Mouse (Mus musculus): Measurements from ENCODE around the gene Lrrc66. TPM values are rescaled to one million over a fixed set of nuclear protein-coding genes. Genes with fewer than 3 reads are reported as not detected.
A peak's percentile ranks its signal among the peaks of the same experiment; 100 is the strongest.

Lrrc66 gene
- polyA plus RNA-seq, 1 experiment from 2014 or later, result 3.0 TPM

DNA sequence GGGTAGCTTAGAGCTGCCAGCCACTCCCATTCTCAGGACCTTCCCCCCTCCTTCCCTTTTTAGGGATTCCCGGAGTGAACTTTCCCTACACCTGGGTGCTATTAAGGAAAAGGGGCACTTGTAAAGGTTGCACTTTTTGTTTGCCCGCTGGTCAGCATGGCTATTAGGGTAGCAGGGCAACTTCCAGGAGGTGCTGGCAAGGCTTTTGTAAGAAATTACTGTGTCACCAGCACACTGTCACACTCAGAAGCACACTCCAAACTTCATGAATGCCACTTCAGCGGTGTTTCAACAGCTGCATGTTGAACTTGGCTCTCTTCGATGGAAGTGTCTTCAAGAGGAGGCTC is 19.5 kb upstream of the Lrrc66 start:
- TF ChIP-seq EP300 (optimal IDR thresholded peaks at IDR 0.05) (no peak), CTCF (IDR thresholded peaks at IDR 0.05; ENCODE audit: low read depth) (no peak)
- Histone ChIP-seq H3K4me2 (replicated peaks; ENCODE audit: low read depth) (peak overlapping the region; percentile 97), H3K27ac (replicated peaks) (no peak overlapping the region), H3K4me1 (replicated peaks; ENCODE audit: control insufficient read depth, insufficient read depth) (peaks cover 4% of the 10 kb centered on the region; the same call in 1 of the 2 replicates), H3K4me3 (ENCODE audit: low read depth, low read length) (peak overlapping the region; percentile 52), H3K9me3 (ENCODE audit: control insufficient read depth, low read length) (no peaks in the 10 kb centered on the region), H3K36me3 (ENCODE audit: control insufficient read depth, insufficient read depth, low read length) (no peaks in the 10 kb centered on the region), H3K9ac (ENCODE audit: low read length) (no peak overlapping the region), H3K27me3 (ENCODE audit: control insufficient read depth, insufficient read depth, low read length) (no peaks in the 10 kb centered on the region; the same call in 1 of the 2 replicates)
- DNase-seq (ENCODE audit: low spot score) (no peak), ATAC-seq (ENCODE audit: low FRiP score, low TSS enrichment) (no peak)
- WGBS, result 8% methylated on average over 4 of the region's 4 CpGs

DNA sequence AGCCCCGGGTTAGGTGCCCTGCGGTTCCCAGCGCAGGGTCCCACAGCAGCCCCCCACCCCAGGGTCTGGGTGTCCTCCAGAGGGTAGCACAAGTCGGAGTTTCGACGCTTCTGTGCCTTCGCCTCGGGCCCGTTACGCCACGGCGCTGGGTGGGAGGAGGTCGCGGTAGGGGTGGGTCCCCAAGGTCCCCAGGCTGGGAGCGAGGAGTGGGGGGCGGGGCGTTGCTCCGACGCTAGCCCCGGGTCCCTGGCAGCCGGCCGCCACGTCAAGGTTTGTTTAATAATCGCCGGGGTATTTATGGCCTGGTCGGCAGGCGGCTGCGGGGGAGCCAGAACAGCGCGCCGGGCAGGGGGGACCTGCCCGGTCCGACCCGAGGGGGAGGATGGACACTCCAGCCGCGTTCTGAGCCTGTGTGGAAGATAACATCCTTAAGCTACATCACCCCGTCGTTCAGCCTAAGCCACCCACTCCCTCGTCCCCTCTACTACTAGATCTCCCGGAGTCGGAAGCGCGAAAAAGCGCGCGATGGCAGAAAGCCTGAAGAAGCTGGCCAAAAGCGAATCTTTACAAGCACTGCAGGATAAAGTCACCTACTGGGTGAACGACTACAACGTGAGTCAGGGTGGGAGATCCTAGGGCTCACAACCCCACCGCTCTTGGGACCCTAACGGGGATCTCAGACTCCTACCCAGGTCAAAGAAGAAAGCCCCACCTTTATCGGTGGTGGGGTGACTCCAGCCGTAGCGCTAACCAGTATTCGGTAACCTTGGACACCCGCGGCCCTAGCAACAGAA is 18.9 kb upstream of the Lrrc66 start, which contains the start of gene Spata18:
Gene Spata18, plus strand, starts transcription at position 319 of the 794 bp plus-strand sequence.
- peak within 1 kb of the TSS; percentile 97 for H3K4me2 ChIP-seq (replicated peaks; ENCODE audit: low read depth)
- DNase-seq (ENCODE audit: low spot score), result peak; percentile 36

DNA sequence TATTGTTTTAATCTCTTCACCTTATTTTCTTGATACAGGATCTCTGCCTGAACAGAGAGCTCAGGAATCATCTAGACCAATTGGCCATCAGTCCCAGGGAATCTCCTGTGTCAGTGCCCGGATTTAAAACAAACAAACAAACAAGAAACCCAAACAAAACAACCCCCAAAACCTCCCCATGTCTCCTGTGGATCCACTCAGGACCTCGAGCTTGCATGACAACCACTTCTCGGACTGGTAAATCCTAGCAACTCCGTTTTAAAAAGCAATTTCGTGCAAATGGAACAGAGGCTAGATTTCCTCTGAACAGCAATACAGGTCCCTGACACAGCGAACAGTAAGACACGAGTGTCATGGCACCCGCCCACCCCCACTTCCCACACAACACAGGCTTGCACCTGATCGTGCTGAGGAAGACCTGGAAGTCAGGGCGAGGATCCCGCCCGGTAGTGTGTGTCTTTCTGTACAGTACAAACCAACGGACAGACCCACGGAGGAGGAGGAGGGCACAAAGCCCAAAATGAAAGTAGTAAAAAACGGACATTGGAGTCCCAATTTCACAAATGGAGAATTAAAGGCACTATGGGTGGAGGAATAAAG is 18.1 kb upstream of the Lrrc66 start:
- H3K27me3 ChIP-seq (ENCODE audit: control insufficient read depth, insufficient read depth, low read length), result no peaks in the 10 kb centered on the region; the same call in 1 of the 2 replicates
- TF ChIP-seq EP300 (optimal IDR thresholded peaks at IDR 0.05) (no peak), CTCF (IDR thresholded peaks at IDR 0.05; ENCODE audit: low read depth) (no peak)
- H3K36me3 ChIP-seq (ENCODE audit: control insufficient read depth, insufficient read depth, low read length), result no peaks in the 10 kb centered on the region
- H3K27ac ChIP-seq (replicated peaks), result no peak overlapping the region
- ATAC-seq (ENCODE audit: low FRiP score, low TSS enrichment), result no peak
- peak overlapping the region; percentile 97 for H3K4me2 ChIP-seq (replicated peaks; ENCODE audit: low read depth)
- H3K4me3 ChIP-seq (ENCODE audit: low read depth, low read length), result peak overlapping the region; percentile 52
- H3K9me3 ChIP-seq (ENCODE audit: control insufficient read depth, low read length), result no peaks in the 10 kb centered on the region
- peaks cover 4% of the 10 kb centered on the region; the same call in 1 of the 2 replicates for H3K4me1 ChIP-seq (replicated peaks; ENCODE audit: control insufficient read depth, insufficient read depth)
- DNase-seq (ENCODE audit: low spot score), result no peak
- no peak overlapping the region; the same call in 1 of the 2 replicates for H3K9ac ChIP-seq (ENCODE audit: low read length)
- WGBS, result 2% methylated on average over 15 of the region's 15 CpGs

More for the DNA sequence above, 18.9 kb upstream of the Lrrc66 start, which contains the start of gene Spata18:
- WGBS, result under 1% methylated on average over 56 of the region's 57 CpGs
- no peaks in the 10 kb centered on the region for H3K9me3 ChIP-seq (ENCODE audit: control insufficient read depth, low read length)
- H3K4me3 ChIP-seq (ENCODE audit: low read depth, low read length), result peak within 1 kb of the TSS; percentile 52
- no peaks in the 10 kb centered on the region; the same call in 1 of the 2 replicates for H3K27me3 ChIP-seq (ENCODE audit: control insufficient read depth, insufficient read depth, low read length)
- no peak within 1 kb of the TSS for H3K27ac ChIP-seq (replicated peaks)
- peaks cover 4% of the 10 kb centered on the region; the same call in 1 of the 2 replicates for H3K4me1 ChIP-seq (replicated peaks; ENCODE audit: control insufficient read depth, insufficient read depth)
- H3K36me3 ChIP-seq (ENCODE audit: control insufficient read depth, insufficient read depth, low read length), result no peaks in the 10 kb centered on the region
- TF ChIP-seq CTCF (IDR thresholded peaks at IDR 0.05; ENCODE audit: low read depth) (no peak), EP300 (optimal IDR thresholded peaks at IDR 0.05) (no peak)
- no peak; the same call in 1 of the 2 replicates for ATAC-seq (ENCODE audit: low FRiP score, low TSS enrichment)
- H3K9ac ChIP-seq (ENCODE audit: low read length), result peak within 1 kb of the TSS; percentile 47

DNA sequence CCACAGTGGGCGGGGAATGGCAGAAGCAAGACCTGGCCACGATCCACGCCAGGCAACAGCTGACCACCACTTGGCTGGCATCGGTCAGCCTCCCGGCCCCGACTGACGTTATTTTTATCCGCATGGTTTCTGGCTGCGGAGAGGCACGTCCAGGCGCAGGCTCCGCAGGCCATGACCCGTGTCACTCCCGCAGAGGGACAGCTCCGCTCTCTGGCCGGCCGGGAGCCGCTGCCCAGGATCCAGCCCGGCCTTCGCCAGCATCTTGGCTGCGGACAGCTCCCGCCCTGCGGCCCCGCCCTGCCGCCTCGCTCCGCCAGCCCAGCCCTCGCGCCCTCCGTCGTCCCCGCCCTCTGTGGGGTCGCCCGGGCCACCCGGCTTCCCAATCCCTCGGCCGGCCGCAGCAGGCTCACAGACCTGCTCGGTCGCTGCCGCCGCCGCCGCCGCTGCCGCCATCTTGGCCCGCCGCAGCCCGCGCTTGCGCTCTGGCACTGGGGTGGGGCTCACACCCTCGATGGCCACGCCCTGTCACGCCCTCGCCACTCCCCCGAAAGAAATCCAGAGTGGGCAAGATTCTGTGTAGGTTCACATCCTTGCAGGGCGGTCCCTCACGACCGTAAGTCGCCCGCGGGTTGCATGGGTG is 15.1 kb upstream of the Lrrc66 start, which contains the start of gene Sgcb:
Gene Sgcb, minus strand, starts transcription at position 530 of the 640 bp plus-strand sequence.
- TF ChIP-seq CTCF (IDR thresholded peaks at IDR 0.05; ENCODE audit: low read depth), result peak; percentile 31; the same call in 1 of the 2 replicates
- TF ChIP-seq EP300 (optimal IDR thresholded peaks at IDR 0.05), result no peak
- WGBS, result under 1% methylated on average over 60 of the region's 62 CpGs
- peaks cover 4% of the 10 kb centered on the region; the same call in 1 of the 2 replicates for H3K4me1 ChIP-seq (replicated peaks; ENCODE audit: control insufficient read depth, insufficient read depth)
- no peaks in the 10 kb centered on the region for H3K36me3 ChIP-seq (ENCODE audit: control insufficient read depth, insufficient read depth, low read length)
- H3K4me2 ChIP-seq (replicated peaks; ENCODE audit: low read depth), result peak within 1 kb of the TSS; percentile 85
- ATAC-seq (ENCODE audit: low FRiP score, low TSS enrichment) (peak; percentile 84), DNase-seq (ENCODE audit: low spot score) (peak; percentile 89)
- no peaks in the 10 kb centered on the region for H3K9me3 ChIP-seq (ENCODE audit: control insufficient read depth, low read length)
- peak within 1 kb of the TSS; percentile 66 for H3K9ac ChIP-seq (ENCODE audit: low read length)
- no peaks in the 10 kb centered on the region for H3K27me3 ChIP-seq (ENCODE audit: control insufficient read depth, insufficient read depth, low read length)
- H3K4me3 ChIP-seq (ENCODE audit: low read depth, low read length), result peak within 1 kb of the TSS; percentile 67
- no peak within 1 kb of the TSS; the same call in 1 of the 2 replicates for H3K27ac ChIP-seq (replicated peaks)

DNA sequence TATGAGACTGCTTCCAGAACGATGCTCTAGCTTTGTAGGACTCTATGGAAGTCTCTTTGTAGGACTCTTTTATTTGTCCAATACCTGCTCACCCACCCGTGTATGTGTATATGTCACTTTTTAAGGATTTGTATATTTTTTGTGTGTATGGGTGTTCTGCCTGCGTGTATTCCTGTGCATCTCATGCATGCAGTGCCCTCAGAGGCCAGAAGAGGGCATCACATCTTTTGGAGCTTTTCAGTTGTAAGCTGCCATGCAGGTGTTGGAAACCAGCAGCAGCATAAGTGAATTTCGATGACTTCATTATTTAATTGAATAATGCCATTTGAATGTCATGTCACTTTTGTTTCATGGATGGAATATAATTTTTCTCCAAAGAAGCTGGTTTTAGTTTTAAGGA is 9.8 kb upstream of the Lrrc66 start:
- ATAC-seq (ENCODE audit: low FRiP score, low TSS enrichment) (no peak), DNase-seq (ENCODE audit: low spot score) (peak; percentile 46)
- H3K27ac ChIP-seq (replicated peaks), result no peak overlapping the region
- H3K9me3 ChIP-seq (ENCODE audit: control insufficient read depth, low read length), result no peaks in the 10 kb centered on the region
- no peak overlapping the region for H3K4me2 ChIP-seq (replicated peaks; ENCODE audit: low read depth)
- no peaks in the 10 kb centered on the region for H3K27me3 ChIP-seq (ENCODE audit: control insufficient read depth, insufficient read depth, low read length)
- no peak overlapping the region for H3K4me3 ChIP-seq (ENCODE audit: low read depth, low read length)
- no peak overlapping the region for H3K9ac ChIP-seq (ENCODE audit: low read length)
- 83% methylated on average over 4 of the region's 4 CpGs for WGBS
- no peaks in the 10 kb centered on the region for H3K36me3 ChIP-seq (ENCODE audit: control insufficient read depth, insufficient read depth, low read length)
- TF ChIP-seq EP300 (optimal IDR thresholded peaks at IDR 0.05), result no peak
- peak; percentile 70 for TF ChIP-seq CTCF (IDR thresholded peaks at IDR 0.05; ENCODE audit: low read depth)
- no peaks in the 10 kb centered on the region for H3K4me1 ChIP-seq (replicated peaks; ENCODE audit: control insufficient read depth, insufficient read depth)

Data from stomach, postnatal 0 days (tissue).